Mouse (Mus musculus): ENCODE measurements around the gene Milr1. TPM values are rescaled to one million over a fixed set of nuclear protein-coding genes. Genes with fewer than 3 reads are reported as not detected.

Milr1 gene
- polyA plus RNA-seq, 1 experiment from 2014 or later = 2.2 TPM

Small RNA genes lying within 50 kb of the gene (microRNA-seq; reads per million reads assigned to microRNA genes)
- gene Gm25994 (not detected), gene Mir3064 (8.8 reads per million, percentile 26 among the genes with 10 or more reads in this experiment)

Other genes starting within 250 kb of the Milr1 start
- gene Tex2, start 137.8 kb upstream of the Milr1 start, polyA plus RNA-seq (2015; fragmentation: Nextera tagmentation; extraction: Ambion mirVana) = 14.2 and 15.0 TPM in 2 replicates
- 80.4 and 87.7 TPM in 2 replicates for gene Pecam1, start 598 bp upstream of the Milr1 start, polyA plus RNA-seq (2015; fragmentation: Nextera tagmentation; extraction: Ambion mirVana)
- gene Polg2, start 28.3 kb downstream of the Milr1 start, polyA plus RNA-seq (2015; fragmentation: Nextera tagmentation; extraction: Ambion mirVana) = 6.4 and 7.8 TPM in 2 replicates
- gene Ddx5, start 38.0 kb downstream of the Milr1 start, polyA plus RNA-seq (2015; fragmentation: Nextera tagmentation; extraction: Ambion mirVana) = 213 and 237 TPM in 2 replicates
- 14.2 and 15.1 TPM in 2 replicates for gene Cep95, start 38.0 kb downstream of the Milr1 start, polyA plus RNA-seq (2015; fragmentation: Nextera tagmentation; extraction: Ambion mirVana)
- 10.2 and 10.7 TPM in 2 replicates for gene Smurf2, start 169.5 kb downstream of the Milr1 start, polyA plus RNA-seq (2015; fragmentation: Nextera tagmentation; extraction: Ambion mirVana)
- 235 and 294 TPM in 2 replicates for gene Kpna2, start 248.3 kb downstream of the Milr1 start, polyA plus RNA-seq (2015; fragmentation: Nextera tagmentation; extraction: Ambion mirVana)

Data from heart, embryonic 16.5 days (tissue).